Mouse (Mus musculus): ENCODE measurements at regions not wholly inside any gene's neighbourhood (a gene's known extent, or its start where the extent isn't known, plus 50 kb on each side); places are given as distances from the start of the nearest gene placed in this dataset.

DNA sequence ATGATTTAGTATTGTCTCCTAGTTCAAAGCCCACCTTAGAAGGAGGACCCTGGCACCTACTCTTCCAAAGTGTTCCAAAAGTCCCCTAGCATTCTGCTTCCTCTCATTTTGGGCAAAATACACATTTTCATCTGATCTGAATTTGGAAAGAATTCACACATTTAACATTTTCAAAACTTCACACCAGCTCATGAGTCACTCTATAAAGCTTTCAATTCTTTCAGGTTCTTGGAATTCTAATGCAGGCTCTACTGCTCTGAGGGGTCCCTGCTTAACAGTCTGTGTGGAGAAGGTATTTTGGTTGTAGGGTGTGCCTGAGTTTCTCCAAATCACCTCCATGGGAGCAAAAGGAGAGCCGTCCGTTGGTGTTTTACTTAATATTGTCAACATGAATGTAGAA lies 657.8 kb downstream of the Actr3 start:
- 88% methylated on average over 2 of the region's 2 CpGs for WGBS
- H3K4me1 ChIP-seq, result no peaks in the 10 kb centered on the region
- no peaks in the 10 kb centered on the region for H3K36me3 ChIP-seq
- DNase-seq (ENCODE audit: low spot score), result no peak
- H3K4me3 ChIP-seq, result no peak overlapping the region
- H3K27me3 ChIP-seq (ENCODE audit: insufficient read depth, poor library complexity, severe bottlenecking), result no peaks in the 10 kb centered on the region
- no peak overlapping the region for H3K27ac ChIP-seq
- no peaks in the 10 kb centered on the region for H3K9me3 ChIP-seq

DNA sequence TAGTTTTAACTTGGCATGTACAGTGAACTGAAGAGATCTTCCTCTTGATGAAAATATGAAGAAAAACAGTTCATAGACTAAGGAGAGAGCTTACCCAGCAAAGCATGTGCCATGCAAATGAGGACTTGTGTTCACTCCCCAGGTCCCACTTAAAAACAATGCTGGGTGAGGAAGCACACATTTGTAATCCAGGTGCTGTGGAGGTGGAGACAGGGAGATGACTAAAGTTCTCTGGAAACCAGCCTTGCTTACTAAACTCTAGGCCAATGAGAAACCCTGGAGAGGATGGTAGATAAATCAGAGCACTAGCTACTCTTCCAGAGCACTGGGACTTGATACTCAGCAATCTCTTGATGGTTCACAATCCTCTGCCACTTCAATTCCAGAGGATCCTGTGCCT lies 678.8 kb downstream of the Actr3 start:
- Histone ChIP-seq H3K27ac (no peak overlapping the region), H3K9me3 (0 out of 2 replicates have a peak, but pooled peaks cover 3% of the 10 kb centered on the region), H3K27me3 (ENCODE audit: insufficient read depth, poor library complexity, severe bottlenecking) (no peaks in the 10 kb centered on the region), H3K4me1 (no peaks in the 10 kb centered on the region), H3K36me3 (no peaks in the 10 kb centered on the region), H3K4me3 (no peak overlapping the region)
- DNase-seq (ENCODE audit: low spot score), result no peak

DNA sequence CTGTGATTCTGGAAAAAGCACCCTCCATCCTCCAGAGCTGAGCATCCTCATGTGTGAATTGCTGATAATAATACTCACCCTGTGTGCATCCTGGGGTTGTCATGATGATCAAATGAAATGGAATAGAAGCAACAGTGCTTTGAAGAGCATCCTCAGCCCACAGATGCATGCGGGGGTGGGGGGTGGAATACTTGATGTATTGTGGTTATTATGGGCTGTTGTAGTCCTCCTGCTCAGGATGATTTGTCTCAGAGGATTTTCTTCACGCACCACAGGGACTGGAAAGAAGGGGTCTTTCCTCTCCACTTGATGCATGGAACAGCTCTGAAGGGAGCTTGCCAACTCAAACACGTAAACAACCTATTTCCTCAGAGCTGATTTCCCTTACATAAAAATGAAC lies 694.4 kb upstream of the Dpp10 start:
- WGBS, result 79% methylated on average over 3 of the region's 3 CpGs

DNA sequence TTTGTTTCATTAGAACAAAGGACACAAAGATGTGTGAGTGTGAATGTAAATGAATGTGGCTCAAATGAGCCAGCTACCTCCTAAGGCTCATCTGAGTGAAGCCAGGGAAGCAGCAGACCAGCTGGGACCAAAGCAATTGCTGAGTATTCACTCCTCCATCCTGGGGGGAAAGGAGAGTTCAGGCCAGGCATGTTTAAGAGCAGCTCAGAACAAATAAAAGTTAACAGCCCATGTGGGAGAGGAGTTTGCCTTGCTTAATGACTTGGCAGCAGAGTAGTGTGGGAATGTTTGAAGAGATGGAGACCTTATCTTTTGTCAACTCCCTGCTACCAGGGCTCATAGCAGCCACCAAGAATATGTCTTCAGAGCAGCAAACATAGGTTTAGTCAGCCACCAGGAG lies 685.0 kb upstream of the Dpp10 start:
- Histone ChIP-seq H3K9me3 (no peaks in the 10 kb centered on the region), H3K36me3 (no peaks in the 10 kb centered on the region), H3K4me1 (no peaks in the 10 kb centered on the region), H3K27me3 (ENCODE audit: insufficient read depth, poor library complexity, severe bottlenecking) (no peaks in the 10 kb centered on the region), H3K27ac (no peak overlapping the region), H3K4me3 (no peak overlapping the region)
- no peak for DNase-seq (ENCODE audit: low spot score)

More for the DNA sequence above, 694.4 kb upstream of the Dpp10 start:
- Histone ChIP-seq H3K36me3 (no peaks in the 10 kb centered on the region), H3K27me3 (ENCODE audit: insufficient read depth, poor library complexity, severe bottlenecking) (no peaks in the 10 kb centered on the region), H3K4me1 (no peaks in the 10 kb centered on the region), H3K4me3 (no peak overlapping the region), H3K9me3 (no peaks in the 10 kb centered on the region), H3K27ac (no peak overlapping the region)
- DNase-seq (ENCODE audit: low spot score), result no peak

DNA sequence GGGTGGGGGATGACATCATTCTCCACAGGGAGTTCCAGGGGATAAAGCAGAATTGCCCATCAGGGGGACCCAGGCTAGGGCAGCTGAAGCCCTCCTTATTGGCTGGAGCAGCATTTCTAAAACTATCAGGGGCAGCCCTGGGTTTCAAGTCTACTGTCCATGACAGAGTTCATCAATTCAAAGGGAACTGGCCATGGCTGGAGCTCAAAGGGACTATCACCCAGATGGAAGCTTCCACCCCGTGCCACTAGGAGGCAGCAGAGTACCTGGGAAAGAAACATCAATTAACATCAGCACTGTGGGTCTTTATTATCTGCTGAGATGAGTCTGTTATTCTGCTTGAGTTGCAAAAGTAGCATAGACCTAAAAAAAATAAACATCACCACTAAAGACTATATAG lies 672.7 kb upstream of the Dpp10 start:
- Histone ChIP-seq H3K9me3 (no peaks in the 10 kb centered on the region), H3K4me3 (no peak overlapping the region), H3K27ac (no peak overlapping the region), H3K4me1 (no peaks in the 10 kb centered on the region), H3K36me3 (no peaks in the 10 kb centered on the region), H3K27me3 (ENCODE audit: insufficient read depth, poor library complexity, severe bottlenecking) (no peaks in the 10 kb centered on the region)
- 0% methylated on average over 1 of the region's 1 CpGs for WGBS
- DNase-seq (ENCODE audit: low spot score), result no peak

DNA sequence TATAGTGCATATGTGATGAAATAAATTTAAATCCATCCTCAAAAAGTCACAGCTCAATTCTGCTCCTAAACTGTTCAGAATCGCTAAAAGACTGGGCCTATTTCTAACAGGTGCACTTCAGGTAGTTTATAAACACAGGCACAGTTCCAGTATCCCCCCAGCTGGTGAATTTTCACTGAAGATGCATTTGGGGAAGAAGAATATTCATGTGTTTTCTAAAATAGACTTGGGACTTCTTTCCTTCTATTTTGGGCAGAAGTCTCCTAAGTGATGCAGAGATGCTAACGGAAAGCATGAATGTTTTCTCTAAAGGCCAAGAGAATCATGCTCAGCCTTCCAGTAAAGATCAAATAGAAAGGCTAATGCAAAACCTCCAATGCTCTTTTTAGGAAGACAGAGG lies 660.9 kb upstream of the Dpp10 start:
- no peaks in the 10 kb centered on the region for H3K9me3 ChIP-seq
- no peaks in the 10 kb centered on the region for H3K4me1 ChIP-seq
- WGBS, result 73% methylated on average over 2 of the region's 2 CpGs
- DNase-seq (ENCODE audit: low spot score), result no peak
- H3K36me3 ChIP-seq, result no peaks in the 10 kb centered on the region
- H3K27me3 ChIP-seq (ENCODE audit: insufficient read depth, poor library complexity, severe bottlenecking), result no peaks in the 10 kb centered on the region
- no peak overlapping the region for H3K4me3 ChIP-seq
- no peak overlapping the region for H3K27ac ChIP-seq

DNA sequence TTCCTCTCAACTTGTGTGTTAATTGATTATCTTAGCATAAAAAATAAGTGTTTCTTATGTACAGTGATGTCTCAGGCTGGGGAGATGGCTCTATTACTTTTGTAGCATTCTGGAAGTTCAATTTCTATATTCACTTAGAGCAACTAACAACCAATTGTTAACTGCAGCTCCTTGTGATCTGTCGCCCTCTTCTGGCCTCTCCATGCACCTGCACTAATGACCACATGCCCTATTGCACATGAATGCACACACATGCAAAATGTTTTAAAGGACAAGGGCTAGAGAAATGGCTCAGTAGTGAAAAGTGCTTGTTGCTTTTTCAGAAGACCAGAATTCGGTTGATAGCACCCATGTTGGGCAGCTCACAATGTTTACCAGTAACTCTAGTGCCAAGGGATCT lies 629.1 kb upstream of the Dpp10 start:
- H3K27me3 ChIP-seq (ENCODE audit: insufficient read depth, poor library complexity, severe bottlenecking), result no peaks in the 10 kb centered on the region
- no peak overlapping the region for H3K4me3 ChIP-seq
- no peaks in the 10 kb centered on the region for H3K4me1 ChIP-seq
- H3K9me3 ChIP-seq, result no peaks in the 10 kb centered on the region
- no peak overlapping the region for H3K27ac ChIP-seq
- H3K36me3 ChIP-seq, result no peaks in the 10 kb centered on the region
- no peak for DNase-seq (ENCODE audit: low spot score)
- WGBS, result 26% methylated on average over 2 of the region's 2 CpGs

DNA sequence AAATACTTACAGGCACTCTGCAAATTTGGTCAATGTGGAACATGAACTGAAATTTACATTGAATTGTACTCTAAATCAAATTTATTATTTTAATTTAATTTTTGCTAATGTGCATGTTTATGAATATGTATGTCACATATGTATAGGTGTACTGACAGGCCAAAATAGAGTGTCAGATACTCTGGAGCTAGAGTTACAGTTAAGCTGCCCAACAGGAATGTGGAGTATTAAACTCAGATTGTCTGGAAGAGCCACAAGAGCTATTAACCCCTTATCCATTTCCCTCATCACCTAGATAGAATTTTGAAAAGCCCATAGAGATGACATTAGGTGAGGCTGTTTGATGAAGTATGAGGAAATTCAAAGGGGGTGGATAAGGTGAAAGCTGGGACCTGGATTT lies 607.5 kb upstream of the Dpp10 start:
- Histone ChIP-seq H3K27ac (no peak overlapping the region), H3K36me3 (no peaks in the 10 kb centered on the region), H3K27me3 (ENCODE audit: insufficient read depth, poor library complexity, severe bottlenecking) (no peaks in the 10 kb centered on the region), H3K4me1 (no peaks in the 10 kb centered on the region), H3K9me3 (no peaks in the 10 kb centered on the region), H3K4me3 (no peak overlapping the region)
- no peak for DNase-seq (ENCODE audit: low spot score)

DNA sequence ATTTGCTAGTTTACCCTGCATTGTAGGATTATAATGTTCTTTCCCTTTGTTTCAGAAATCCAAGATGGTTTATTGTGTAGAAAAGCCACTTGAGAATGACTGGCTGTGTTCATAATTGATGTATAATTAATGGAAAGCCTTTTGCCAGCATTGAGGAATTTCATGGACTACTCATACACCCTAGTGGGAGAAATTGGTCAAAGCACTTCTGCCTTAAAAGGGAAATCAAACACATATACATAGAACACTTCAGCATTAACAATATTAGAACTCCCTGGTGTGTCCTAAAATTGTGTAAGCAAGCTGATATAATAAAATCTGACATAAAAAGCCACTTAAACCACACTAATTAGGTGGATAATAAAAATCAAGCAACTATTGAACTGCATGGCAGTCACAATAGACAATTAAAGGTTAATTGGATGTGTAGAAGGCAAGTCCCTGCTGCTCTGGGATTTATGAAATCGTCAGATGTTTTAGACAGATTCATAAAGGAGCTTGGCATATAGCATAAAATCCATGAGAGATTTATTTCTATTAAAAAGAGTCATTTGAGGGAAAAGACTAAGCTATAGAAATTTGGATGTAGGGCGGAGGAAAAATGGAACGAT lies 607.0 kb upstream of the Dpp10 start:
- Histone ChIP-seq H3K4me3 (no peak overlapping the region), H3K27me3 (ENCODE audit: insufficient read depth, poor library complexity, severe bottlenecking) (no peaks in the 10 kb centered on the region), H3K4me1 (no peaks in the 10 kb centered on the region), H3K9me3 (no peaks in the 10 kb centered on the region), H3K36me3 (no peaks in the 10 kb centered on the region), H3K27ac (no peak overlapping the region)
- DNase-seq (ENCODE audit: low spot score), result no peak
- WGBS, result 78% methylated on average over 3 of the region's 3 CpGs

DNA sequence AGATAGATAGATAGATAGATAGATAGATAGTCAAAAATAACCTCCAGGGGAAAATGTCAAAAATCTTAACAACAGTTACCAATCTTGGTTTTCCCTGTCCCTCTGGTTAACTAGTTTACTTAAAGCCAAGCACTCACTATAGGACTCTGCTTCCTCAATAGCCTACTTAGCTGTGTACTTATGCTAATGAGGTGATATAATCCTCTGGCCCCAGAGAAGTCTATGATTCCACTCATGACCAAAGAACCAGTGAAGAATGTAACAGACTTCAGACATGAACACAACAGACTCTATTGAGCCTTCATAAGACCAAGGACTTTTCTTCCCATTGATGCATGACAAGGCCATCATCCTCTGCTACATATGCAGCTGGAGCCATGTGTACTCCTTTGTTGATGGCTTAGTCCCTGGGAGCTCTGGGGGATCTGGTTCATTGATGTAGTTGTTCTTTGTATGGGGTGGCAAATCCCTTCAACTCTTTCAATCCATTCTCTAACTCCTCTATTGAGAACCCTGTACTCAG lies 589.9 kb upstream of the Dpp10 start:
- Histone ChIP-seq H3K9me3 (no peaks in the 10 kb centered on the region), H3K27me3 (ENCODE audit: insufficient read depth, poor library complexity, severe bottlenecking) (no peaks in the 10 kb centered on the region), H3K36me3 (no peaks in the 10 kb centered on the region), H3K4me3 (no peak overlapping the region), H3K27ac (no peak overlapping the region), H3K4me1 (no peaks in the 10 kb centered on the region)
- no peak for DNase-seq (ENCODE audit: low spot score)

DNA sequence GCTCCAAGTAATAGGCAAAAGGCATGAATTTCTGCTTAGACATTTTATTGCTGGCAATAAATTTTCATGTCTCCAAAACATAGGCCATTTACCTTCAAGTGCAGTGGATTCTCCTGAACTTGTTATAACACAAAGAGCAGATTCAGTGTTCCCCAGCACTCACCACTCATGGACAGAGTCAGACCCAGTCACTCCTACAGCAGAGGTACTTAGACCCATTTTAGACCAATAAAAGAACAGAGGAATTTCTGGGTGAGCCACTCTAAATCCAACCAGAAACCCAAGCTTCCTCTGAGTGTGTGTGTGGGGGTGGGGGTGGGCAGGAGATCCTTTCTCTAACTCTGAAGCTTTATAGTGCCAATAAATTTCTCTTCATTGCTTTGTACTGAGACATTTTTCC lies 584.7 kb upstream of the Dpp10 start:
- Histone ChIP-seq H3K27ac (no peak overlapping the region), H3K27me3 (ENCODE audit: insufficient read depth, poor library complexity, severe bottlenecking) (no peaks in the 10 kb centered on the region), H3K36me3 (no peaks in the 10 kb centered on the region), H3K4me1 (no peaks in the 10 kb centered on the region), H3K9me3 (no peaks in the 10 kb centered on the region), H3K4me3 (no peak overlapping the region)
- no peak for DNase-seq (ENCODE audit: low spot score)

DNA sequence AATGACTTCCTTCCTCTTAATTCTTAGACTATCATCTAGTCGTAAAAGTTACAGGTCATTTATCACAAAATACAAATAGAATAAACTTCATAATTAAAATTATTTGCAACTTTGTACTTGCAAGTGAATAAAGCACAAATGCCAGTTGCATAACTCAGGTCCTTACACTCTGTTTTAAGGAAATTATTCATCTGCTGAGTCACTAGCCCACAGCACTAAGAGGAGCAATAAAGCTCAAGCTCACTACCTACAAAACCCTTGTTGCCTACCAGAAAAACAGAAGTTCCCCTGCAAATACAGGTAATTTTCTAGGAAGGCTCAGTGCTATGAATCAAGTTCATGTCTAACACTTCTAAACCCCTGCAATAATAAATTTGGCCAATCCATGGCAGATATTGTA lies 539.3 kb upstream of the Dpp10 start:
- no peak for DNase-seq (ENCODE audit: low spot score)
- no peaks in the 10 kb centered on the region for H3K27me3 ChIP-seq (ENCODE audit: insufficient read depth, poor library complexity, severe bottlenecking)
- no peak overlapping the region for H3K4me3 ChIP-seq
- WGBS, result 93% methylated on average over 1 of the region's 1 CpGs
- no peak overlapping the region for H3K27ac ChIP-seq
- no peaks in the 10 kb centered on the region for H3K4me1 ChIP-seq
- H3K9me3 ChIP-seq, result no peaks in the 10 kb centered on the region
- H3K36me3 ChIP-seq, result no peaks in the 10 kb centered on the region

Data from heart, embryonic 10.5 days (tissue).